Mouse (Mus musculus): ENCODE data around the gene Bloc1s1. TPM values are rescaled to one million over a fixed set of nuclear protein-coding genes. Genes with fewer than 3 reads are reported as not detected.

The Bloc1s1 gene
- total RNA-seq, 2 experiments from 2014 or later: 71.5 to 78.7 TPM

- intact Hi-C loops (cut with DNase I): loop anchor here (5.0 to 10.0 kb wide), 2 partner anchors 149 to 267 kb away; partner anchors contain the start of genes Dgka and Rps26
- peak; percentile 49 to 65 for DNase-seq (ENCODE audit: low spot score in 2 of 2)
Observed at GRCm38 (mm10) chr10:128891296-128892094, 32.3 kb downstream of the Bloc1s1 start, which contains the start of gene Gdf11. Gene Gdf11 (minus strand): TSS chr10:128891718.

- DNase-seq (ENCODE audit: low spot score in 2 of 2): no peak
- intact Hi-C loops (cut with DNase I): loop anchor here (5.0 to 10.0 kb wide), 2 partner anchors 148 to 266 kb away; partner anchors contain the start of genes Dgka and Rps26
Observed at GRCm38 (mm10) chr10:128890383-128891295, 33.2 kb downstream of the Bloc1s1 start.

GRCm38 (mm10) chr10:128889846-128890245 lies 34.0 kb downstream of the Bloc1s1 start:
- intact Hi-C loops (cut with DNase I): loop anchor here (5.0 to 10.0 kb wide), 2 partner anchors 148 to 265 kb away; partner anchors contain the start of genes Dgka and Rps26
- DNase-seq (ENCODE audit: low spot score in 2 of 2): no peak

GRCm38 (mm10) chr10:128888941-128889827 lies 34.7 kb downstream of the Bloc1s1 start:
- intact Hi-C loops (cut with DNase I): no loop called here
- DNase-seq (ENCODE audit: low spot score in 2 of 2): no peak

- intact Hi-C loops (cut with DNase I): no loop called here
- no peak for DNase-seq (ENCODE audit: low spot score in 2 of 2)
Observed at GRCm38 (mm10) chr10:128882067-128882466, 41.8 kb downstream of the Bloc1s1 start.

GRCm38 (mm10) chr10:128878811-128879210 lies 45.0 kb downstream of the Bloc1s1 start:
- intact Hi-C loops (cut with DNase I): no loop called here
- no peak for DNase-seq (ENCODE audit: low spot score in 2 of 2)

GRCm38 (mm10) chr10:128878291-128878690 lies 45.5 kb downstream of the Bloc1s1 start:
- intact Hi-C loops (cut with DNase I): no loop called here
- DNase-seq (ENCODE audit: low spot score in 2 of 2): no peak

- no peak for DNase-seq (ENCODE audit: low spot score in 2 of 2)
- intact Hi-C loops (cut with DNase I): no loop called here
Observed at GRCm38 (mm10) chr10:128870341-128870740, 53.5 kb downstream of the Bloc1s1 start.

Other genes starting within 250 kb of the Bloc1s1 start
- gene Suox, start 250.0 kb downstream of the Bloc1s1 start, total RNA-seq (2021): 10 to 100 TPM; 11.2 to 11.8 TPM
- gene Rab5b, start 227.8 kb downstream of the Bloc1s1 start, total RNA-seq (2021): 100 to 1,000 TPM; 117 to 123 TPM
- gene Pmel, start 219.8 kb downstream of the Bloc1s1 start, total RNA-seq (2021): 1 to 10 TPM in 1 of 2 experiments, under 1 TPM in 1; 0.97 to 1.2 TPM
- 1 to 10 TPM; 4.7 to 5.1 TPM for gene Cdk2, start 219.0 kb downstream of the Bloc1s1 start, total RNA-seq (2021)
- gene Dgka, start 179.2 kb downstream of the Bloc1s1 start, total RNA-seq (2021): 1 to 10 TPM; 4.8 to 6.3 TPM
- gene Pym1, start 176.1 kb downstream of the Bloc1s1 start, total RNA-seq (2021): 10 to 100 TPM; 30.7 to 32.7 TPM
- under 1 TPM; 0.77 to 0.80 TPM for gene Mmp19, start 133.1 kb downstream of the Bloc1s1 start, total RNA-seq (2021)
- gene Dnajc14, start 120.0 kb downstream of the Bloc1s1 start, total RNA-seq (2021): 10 to 100 TPM; 68.1 to 68.6 TPM
- 10 to 100 TPM; 10.4 to 11.6 TPM for gene Tmem198b, start 119.7 kb downstream of the Bloc1s1 start, total RNA-seq (2021)
- gene Sarnp, start 106.7 kb downstream of the Bloc1s1 start, total RNA-seq (2021): 10 to 100 TPM; 38.9 to 41.7 TPM
- 1 to 10 TPM; 5.6 to 7.2 TPM for gene Ormdl2, start 102.4 kb downstream of the Bloc1s1 start, total RNA-seq (2021)
- 10 to 100 TPM; 11.6 to 15.7 TPM for gene Gdf11, start 32.3 kb downstream of the Bloc1s1 start, total RNA-seq (2021)
- gene Cd63, start 23.0 kb downstream of the Bloc1s1 start, total RNA-seq (2021): 10 to 100 TPM; 55.4 to 61.0 TPM
- gene Rdh5, start 1.1 kb downstream of the Bloc1s1 start, total RNA-seq (2021): 1 to 10 TPM; 4.8 to 5.1 TPM
- 10 to 100 TPM; 15.6 to 17.6 TPM for gene Itga7, start 9.8 kb upstream of the Bloc1s1 start, total RNA-seq (2021)
- not detected for gene Mettl7b, start 37.0 kb upstream of the Bloc1s1 start, total RNA-seq (2021)
- not detected for gene Olfr9, start 65.4 kb upstream of the Bloc1s1 start, total RNA-seq (2021)
- gene Olfr763, start 86.8 kb upstream of the Bloc1s1 start, total RNA-seq (2021): not detected
- not detected for gene Olfr764-ps1, start 115.9 kb upstream of the Bloc1s1 start, total RNA-seq (2021)
- gene Olfr765, start 126.0 kb upstream of the Bloc1s1 start, total RNA-seq (2021): not detected
- gene Olfr766-ps1, start 144.9 kb upstream of the Bloc1s1 start, total RNA-seq (2021): not detected
- gene Olfr767, start 158.9 kb upstream of the Bloc1s1 start, total RNA-seq (2021): not detected
- gene Olfr768, start 175.3 kb upstream of the Bloc1s1 start, total RNA-seq (2021): not detected
- gene Olfr769, start 193.8 kb upstream of the Bloc1s1 start, total RNA-seq (2021): not detected
- gene Olfr770, start 215.0 kb upstream of the Bloc1s1 start, total RNA-seq (2021): not detected
- gene Olfr771, start 240.7 kb upstream of the Bloc1s1 start, total RNA-seq (2021): not detected